Mouse (Mus musculus) cerebellum, postnatal 25 days (tissue): ENCODE data around the gene Gm10800.
"Not testable (repeated sequence)": the region's sequence is repeated elsewhere in the genome, so short reads cannot be mapped to it uniquely, and the experiment has no call there.

Experiments used
- DNase-seq, 2 experiments: peaks; one replicate each; pipeline ENCODE4 v3.0.0; 2021; ENCODE audit warnings: mixed read lengths in 2 of 2

The Gm10800 gene

GRCm38 (mm10) chr2:98667201-98667600, at the start of gene Gm10800:
Gm10800 (minus strand) TSS chr2:98667301.
- DNase-seq: not testable (repeated sequence)

DNA sequence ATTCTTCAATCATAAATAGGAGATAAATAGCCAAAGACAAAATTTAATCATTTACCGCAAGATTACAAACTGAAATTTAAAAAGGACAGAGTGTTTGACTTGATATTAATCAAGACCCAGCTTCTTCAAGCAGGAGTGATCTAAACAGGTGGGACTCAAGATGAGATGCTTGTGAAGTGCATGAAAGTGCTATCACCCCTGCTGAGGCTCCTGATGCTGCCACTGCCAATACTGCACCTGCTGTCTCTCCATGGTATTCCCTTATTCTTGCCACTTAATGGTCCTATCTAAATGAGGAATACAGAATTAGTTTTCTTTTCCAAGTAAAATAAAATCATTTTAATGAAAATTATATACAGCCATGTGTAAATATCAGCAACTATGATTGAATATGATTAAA, 30.4 kb upstream of the Gm10800 start:
- peak; percentile 66 to 77 for DNase-seq

DNA sequence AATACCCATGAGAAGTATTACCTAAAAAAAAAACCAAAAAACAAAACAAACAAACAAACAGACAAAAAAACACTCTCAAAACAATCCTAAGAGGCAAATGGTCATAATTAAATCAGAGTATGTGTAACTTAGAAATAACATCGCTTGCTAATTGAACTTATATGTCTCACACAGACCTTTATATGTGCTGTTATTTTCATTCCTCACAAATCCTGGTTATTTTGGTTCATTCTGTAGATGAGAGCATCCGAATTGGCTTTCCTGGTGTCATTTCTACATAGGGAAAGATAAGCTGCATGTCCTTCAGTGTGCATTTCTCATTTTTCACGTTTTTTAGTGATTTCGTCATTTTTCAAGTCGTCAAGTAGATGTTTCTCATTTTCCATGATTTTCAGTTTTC, 5.2 kb downstream of the Gm10800 start, which contains the start of gene Gm10801:
Gene Gm10801 (plus strand): TSS at position 301 of the 400 bp plus-strand sequence.
- not testable (repeated sequence) for DNase-seq
